Mouse (Mus musculus): Measurements from ENCODE around the gene Pms2. TPM values are rescaled to one million over a fixed set of nuclear protein-coding genes. Genes with fewer than 3 reads are reported as not detected.

Pms2 gene
- total RNA-seq, 1 experiment from 2014 or later: 11.0 TPM

Other genes starting within 250 kb of the Pms2 start
- gene Usp42, start 177.7 kb upstream of the Pms2 start, total RNA-seq (2021): 14.7 and 17.9 TPM in 2 replicates
- gene Eif2ak1, start 92.2 kb upstream of the Pms2 start, total RNA-seq (2021): 32.2 and 42.0 TPM in 2 replicates
- 0.21 TPM in 1 of 2 replicates, not detected in the other for gene Ankrd61, start 12.3 kb upstream of the Pms2 start, total RNA-seq (2021)
- 38.3 and 44.5 TPM in 2 replicates for gene Aimp2, start 117 bp upstream of the Pms2 start, total RNA-seq (2021)
- 1.8 TPM in 1 of 2 replicates, not detected in the other for gene Gm42421, start 18.2 kb downstream of the Pms2 start, total RNA-seq (2021)
- gene Rsph10b, start 23.1 kb downstream of the Pms2 start, total RNA-seq (2021): 3.8 and 4.9 TPM in 2 replicates
- 61.5 and 66.8 TPM in 2 replicates for gene Ccz1, start 104.9 kb downstream of the Pms2 start, total RNA-seq (2021)
- not detected in 2 replicates for gene Ocm, start 116.7 kb downstream of the Pms2 start, total RNA-seq (2021)
- gene Lmtk2, start 190.5 kb downstream of the Pms2 start, total RNA-seq (2021): 32.9 and 34.8 TPM in 2 replicates

Data from adrenal gland, postnatal 25 days (tissue).